In the genomic region with DNA sequence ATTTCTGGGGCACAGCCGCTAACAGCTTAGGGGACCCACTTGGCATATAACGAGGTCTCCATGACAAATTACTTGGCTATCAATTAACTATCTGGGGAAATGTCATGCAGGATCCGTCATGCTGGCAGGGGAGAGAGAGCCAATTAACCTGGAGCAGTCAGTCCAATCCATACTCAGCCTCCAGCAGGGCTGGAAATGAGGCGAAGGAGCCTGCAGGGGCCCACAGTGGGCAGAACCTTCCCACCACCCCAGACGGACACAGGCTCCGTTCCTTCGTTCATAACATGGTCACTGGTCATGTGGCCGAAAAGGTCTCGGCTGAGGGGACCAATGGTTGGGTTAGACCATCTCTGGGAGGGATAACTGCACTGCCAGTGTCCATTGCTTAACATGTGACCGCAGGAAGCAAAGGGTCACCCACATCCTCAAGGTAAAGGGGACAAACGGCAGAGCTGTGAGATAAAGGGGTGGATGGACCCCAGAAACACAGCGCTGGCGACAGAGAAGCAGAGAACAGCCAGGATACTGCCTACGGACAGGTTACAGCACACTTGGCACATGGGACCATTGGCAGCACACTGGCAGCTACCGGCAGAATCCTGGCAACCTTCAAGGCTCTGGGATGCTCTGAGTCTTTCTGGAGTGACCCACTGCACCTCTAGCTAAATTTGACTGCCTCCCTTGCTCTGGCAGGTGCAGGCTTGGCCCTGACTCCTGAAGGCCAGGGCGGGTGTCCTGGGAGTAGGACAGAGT, we compare ENCODE assay signal across 12 mouse cellular contexts. TPM values are rescaled to one million over a fixed set of nuclear protein-coding genes. Genes with fewer than 3 reads are reported as not detected.
DNase-seq lines count a peak whose midpoint lies in the region; ATAC-seq lines count a peak whose summit lies in the region.
"Had no signal": no experiment of that assay in that cellular context is flagged by ENCODE, and none has a peak within 500 bp of the region (broad histone marks: within the 10 kb centered on the region; RNA-seq: fewer than 3 reads in every experiment).

No protein-coding gene starts in this region.

- peaks cover 74% of the 10 kb centered on the region for H3K4me1 ChIP-seq in hindbrain, embryonic 10.5 days (replicated peaks)
- peaks cover 24% of the 10 kb centered on the region for H3K4me1 ChIP-seq in midbrain, embryonic 16.5 days (ENCODE audit: control insufficient read depth, insufficient read depth, low read length)
- H3K4me1 ChIP-seq: liver, embryonic 15.5 days had no signal

- no peaks in the 10 kb centered on the region for H3K36me3 ChIP-seq in hindbrain, embryonic 10.5 days
- no peaks in the 10 kb centered on the region for H3K36me3 ChIP-seq in midbrain, embryonic 16.5 days (ENCODE audit: control insufficient read depth, insufficient read depth, low read length)
- H3K36me3 ChIP-seq: liver, embryonic 15.5 days had no signal

- peak overlapping the region; percentile 42; the same call in 1 of the 2 replicates for H3K9ac ChIP-seq in midbrain, embryonic 16.5 days (ENCODE audit: low read depth, low read length)
- H3K9ac ChIP-seq: liver, embryonic 15.5 days had no signal

- ATAC-seq in midbrain, embryonic 16.5 days, result no peak

- WGBS in hindbrain, embryonic 10.5 days, result 52% methylated on average over 16 of the region's 16 CpGs
- WGBS in midbrain, embryonic 16.5 days, result 29% methylated on average over 16 of the region's 16 CpGs

- H3K27me3 ChIP-seq in hindbrain, embryonic 10.5 days (ENCODE audit: insufficient read depth, poor library complexity, severe bottlenecking), result peaks cover 48% of the 10 kb centered on the region
- no peaks in the 10 kb centered on the region for H3K27me3 ChIP-seq in midbrain, embryonic 16.5 days (ENCODE audit: control insufficient read depth, insufficient read depth, low read depth, low read length)

- peak; percentile 61 for DNase-seq in left cerebral cortex, postnatal 4 days
- DNase-seq in left cerebral cortex, postnatal 36 days (ENCODE audit: low spot score in 2 of 2), result no peak
- DNase-seq in cerebellum, postnatal 25 days, result peak; percentile 87 to 88
- no peak for DNase-seq in hindbrain, embryonic 10.5 days (ENCODE audit: low spot score)
- DNase-seq in right cerebral cortex, postnatal 25 days, result no peak
- DNase-seq in spleen, adult 18-20 months, result no peak
- no peak for DNase-seq in urinary bladder, postnatal 10 days (ENCODE audit: low spot score)
- DNase-seq: thymus, adult 18-20 months had no signal

- peak overlapping the region; percentile 85 for H3K27ac ChIP-seq in hindbrain, embryonic 10.5 days
- H3K27ac ChIP-seq in midbrain, embryonic 16.5 days (ENCODE audit: low read length), result peak overlapping the region; percentile 73
- H3K27ac ChIP-seq: kidney, postnatal 0 days; liver, embryonic 15.5 days had no signal

- no peaks in the 10 kb centered on the region for H3K9me3 ChIP-seq in hindbrain, embryonic 10.5 days
- no peaks in the 10 kb centered on the region for H3K9me3 ChIP-seq in midbrain, embryonic 16.5 days (replicated peaks; ENCODE audit: control insufficient read depth, low read length, poor library complexity, severe bottlenecking)
- H3K9me3 ChIP-seq: liver, embryonic 15.5 days had no signal

- H3K4me3 ChIP-seq in hindbrain, embryonic 10.5 days, result peak overlapping the region; percentile 48
- no peak overlapping the region for H3K4me3 ChIP-seq in midbrain, embryonic 16.5 days (ENCODE audit: low read depth, low read length)
- H3K4me3 ChIP-seq: liver, embryonic 15.5 days had no signal

- H3K4me2 ChIP-seq in midbrain, embryonic 16.5 days (ENCODE audit: low read length), result peak overlapping the region; percentile 39
- H3K4me2 ChIP-seq: liver, embryonic 15.5 days had no signal

- intact Hi-C loops in left cerebral cortex, postnatal 4 days (cut with DNase I), result no loop called here
- intact Hi-C loops in left cerebral cortex, postnatal 36 days (cut with DNase I), result loop anchor here (2.0 kb wide), 1 partner anchor 33 kb away; a partner anchor contains a TSS

RNA-seq across cellular contexts. Expression of a gene that starts 23.1 kb away (rescaled TPM):
- 10 to 100 TPM; 28.8 to 29.1 TPM for total RNA-seq in left cerebral cortex, postnatal 4 days (2021)
- 10 to 100 TPM; 30.6 to 31.0 TPM for total RNA-seq in left cerebral cortex, postnatal 36 days (2021)
- 21.4 and 23.4 TPM in 2 replicates for polyA plus RNA-seq in hindbrain, embryonic 10.5 days (2016; fragmentation: Nextera tagmentation; extraction: Ambion mirVana)
- 17.3 and 19.8 TPM in 2 replicates for polyA plus RNA-seq in midbrain, embryonic 16.5 days (2015; fragmentation: Nextera tagmentation; extraction: Ambion mirVana)

RNA-seq across cellular contexts. Expression of a gene that starts 33.3 kb away (rescaled TPM):
- 10 to 100 TPM; 15.7 to 19.7 TPM for total RNA-seq in left cerebral cortex, postnatal 4 days (2021)
- total RNA-seq in left cerebral cortex, postnatal 36 days (2021), result 100 to 1,000 TPM; 240 to 248 TPM
- polyA plus RNA-seq in hindbrain, embryonic 10.5 days (2016; fragmentation: Nextera tagmentation; extraction: Ambion mirVana), result 3.2 and 9.7 TPM in 2 replicates
- polyA plus RNA-seq in midbrain, embryonic 16.5 days (2015; fragmentation: Nextera tagmentation; extraction: Ambion mirVana), result 12.4 and 12.6 TPM in 2 replicates
- total RNA-seq: MEL had no signal
- polyA plus RNA-seq: liver, embryonic 15.5 days had no signal

Comparison
In these comparisons a context has a peak if more than half of its experiments do, and no peak if none do; other contexts are left out.
1. DNase-seq: peak in left cerebral cortex, postnatal 4 days (single experiment) and cerebellum, postnatal 25 days (2 of 2); none in left cerebral cortex, postnatal 36 days (0 of 2), hindbrain, embryonic 10.5 days (single experiment), right cerebral cortex, postnatal 25 days (single experiment), spleen, adult 18-20 months (0 of 2) and urinary bladder, postnatal 10 days (single experiment).
2. RNA of a gene that starts 33.3 kb away (total RNA-seq): 240 to 248 TPM in left cerebral cortex, postnatal 36 days; 15.7 to 19.7 TPM in left cerebral cortex, postnatal 4 days; every median in the first group is over 10 times any median in the second.